Mouse (Mus musculus) heart, adult 2 months (tissue): ENCODE data around the gene Nfia. TPM values are rescaled to one million over a fixed set of nuclear protein-coding genes. Genes with fewer than 3 reads are reported as not detected.

Source experiments
- DNase-seq, 2 experiments: peaks; one replicate each; pipeline ENCODE4 v3.0.0; 2021
- H3K27ac ChIP-seq: fragments of 200-600 bp; 2 replicates; pipeline ENCODE4 v1.8.1; 2022
- H3K27me3 ChIP-seq: fragments of 200-500 bp; 2 replicates; pipeline ENCODE4 v1.6.1; 2012; ENCODE audit warnings: mild to moderate bottlenecking, low read length, inconsistent platforms, mixed read lengths; ENCODE audit not compliant: control insufficient read depth, insufficient read depth
- H3K36me3 ChIP-seq: fragments of 200-500 bp; 2 replicates; pipeline ENCODE4 v1.6.1; 2012; ENCODE audit warnings: low read length, inconsistent platforms; ENCODE audit not compliant: control insufficient read depth, insufficient read depth
- H3K4me1 ChIP-seq: fragments of 200-500 bp; 2 replicates; pipeline ENCODE4 v1.6.1; 2011; ENCODE audit warnings: low read length; ENCODE audit not compliant: control insufficient read depth, insufficient read depth
- H3K4me3 ChIP-seq: fragments of 200-600 bp; 2 replicates; pipeline ENCODE4 v1.8.1; 2022
- H3K79me2 ChIP-seq: fragments of 200-500 bp; replicated peaks from 2 replicates; pipeline ENCODE4 v1.6.1; 2012; ENCODE audit warnings: mild to moderate bottlenecking, inconsistent platforms, low read length, moderate library complexity, mixed read lengths; ENCODE audit not compliant: control insufficient read depth, insufficient read depth
- H3K9ac ChIP-seq: fragments of 200-500 bp; 2 replicates; pipeline ENCODE4 v1.6.1; 2012; ENCODE audit warnings: low read depth, mild to moderate bottlenecking, control low read depth, inconsistent platforms, low read length, mixed read lengths
- CTCF ChIP-seq: fragments of 200-600 bp; IDR thresholded peaks from 2 replicates; pipeline ENCODE4 v1.8.1; 2022; ENCODE audit warnings: antibody characterized with exemption, mild to moderate bottlenecking, moderate library complexity
- EP300 ChIP-seq: fragments of 200-500 bp; IDR thresholded peaks from 2 replicates; pipeline ENCODE4 v1.6.1; 2011; ENCODE audit warnings: low read depth, low read length, control low read depth; ENCODE audit not compliant: insufficient read depth
- POLR2A ChIP-seq: fragments of 200-500 bp; IDR thresholded peaks from 2 replicates; pipeline ENCODE4 v1.6.1; 2011; ENCODE audit warnings: mild to moderate bottlenecking, low read depth, low read length, control low read depth; ENCODE audit not compliant: insufficient read depth
- WGBS: fragments of 180-500 bp; shearing (Covaris S2); methylation state at CpG from one replicate; pipeline ENCODE4 v1.1.7; 2018; 5-methylcytosine and 5-hydroxymethylcytosine counted together
- intact Hi-C: fragments of 180-260 bp; cut with DNase I; formaldehyde crosslinking; loops from one replicate; pipeline ENCODE4 v1.15.1; 2025
- polyA plus RNA-seq: library from polyadenylated mRNA; depleted of rRNA; stranded (reverse); fragments of >200 nt; gene quantifications from 2 replicates; pipeline ENCODE4 v1.2.3, GENCODE M21; 2012
- total RNA-seq, 2 experiments: library from RNA; stranded (reverse); gene quantifications; 2 replicates each; pipeline ENCODE4 v1.2.3; 2021

The Nfia gene
- total and polyA plus RNA-seq, 3 experiments = 70.3 to 128 (median 126) TPM

DNA sequence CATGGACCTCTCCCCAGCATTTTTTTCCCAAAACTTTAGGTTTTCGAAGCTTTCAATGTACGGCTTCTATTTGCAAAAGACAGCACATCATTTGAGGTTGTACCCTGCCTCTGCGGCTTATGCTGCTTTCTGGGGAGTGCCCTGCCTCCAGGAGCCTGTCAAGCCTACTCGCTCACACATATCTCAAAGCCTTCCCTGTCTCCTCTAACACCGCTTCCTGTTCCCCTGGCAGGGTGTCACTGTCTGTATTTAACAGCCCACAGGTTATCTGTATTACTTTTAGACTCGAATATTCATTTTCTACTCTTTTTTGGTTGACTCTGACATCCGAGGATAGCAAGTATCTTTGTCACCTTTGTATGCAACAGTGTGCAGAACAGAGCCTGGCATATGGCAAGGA, 304.1 kb downstream of the Nfia start:
- WGBS = 58% methylated on average over 7 of the region's 7 CpGs
- H3K36me3 ChIP-seq = peaks cover 11% of the 10 kb centered on the region

GRCm38 (mm10) chr4:98080586-98080985, 308.1 kb downstream of the Nfia start:
- intact Hi-C loops = no loop called here
- TF ChIP-seq POLR2A (no peak), EP300 (no peak), CTCF (no peak)
- no peak overlapping the region for H3K4me3 ChIP-seq
- no peak overlapping the region for H3K27ac ChIP-seq
- no peaks in the 10 kb centered on the region for H3K4me1 ChIP-seq
- no peaks in the 10 kb centered on the region for H3K27me3 ChIP-seq
- DNase-seq = no peak
- H3K79me2 ChIP-seq = no peaks in the 10 kb centered on the region
- WGBS = 51% methylated on average over 1 of the region's 1 CpGs
- H3K36me3 ChIP-seq = peaks cover 12% of the 10 kb centered on the region
- H3K9ac ChIP-seq = no peak overlapping the region

More for the DNA sequence above, 304.1 kb downstream of the Nfia start:
- no peak for DNase-seq
- no peaks in the 10 kb centered on the region for H3K79me2 ChIP-seq
- no peaks in the 10 kb centered on the region for H3K27me3 ChIP-seq
- H3K4me3 ChIP-seq = no peak overlapping the region
- H3K4me1 ChIP-seq = no peaks in the 10 kb centered on the region
- H3K27ac ChIP-seq = no peak overlapping the region
- no peak overlapping the region for H3K9ac ChIP-seq
- intact Hi-C loops = no loop called here
- TF ChIP-seq EP300 (no peak), CTCF (no peak), POLR2A (no peak)

DNA sequence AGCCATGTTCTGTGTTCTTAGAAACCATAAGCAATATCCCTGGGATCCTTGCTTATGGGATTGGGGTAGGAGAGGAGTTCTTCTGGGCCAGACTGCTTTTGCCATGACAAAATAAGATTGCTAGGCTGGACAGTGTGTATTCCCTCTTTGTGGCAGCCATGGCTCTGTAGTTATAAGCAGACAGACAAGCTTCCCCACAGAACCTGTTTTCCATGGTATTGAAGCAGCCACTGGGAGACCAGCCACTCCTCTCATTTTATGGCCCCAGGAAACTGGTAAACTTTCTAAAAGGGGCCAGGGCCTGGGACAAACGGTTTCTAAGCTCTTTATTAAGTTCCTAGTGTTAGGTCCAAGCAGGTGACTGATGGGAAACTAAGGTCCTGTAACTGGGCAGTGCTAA, 309.4 kb downstream of the Nfia start:
- Histone ChIP-seq H3K36me3 (peaks cover 10% of the 10 kb centered on the region; the same call in 1 of the 2 replicates), H3K27me3 (no peaks in the 10 kb centered on the region), H3K9ac (no peak overlapping the region), H3K79me2 (no peaks in the 10 kb centered on the region), H3K4me3 (no peak overlapping the region), H3K4me1 (peaks cover 1% of the 10 kb centered on the region), H3K27ac (no peak overlapping the region)
- DNase-seq = no peak
- intact Hi-C loops = no loop called here
- 73% methylated on average over 1 of the region's 1 CpGs for WGBS
- no peak for TF ChIP-seq CTCF

DNA sequence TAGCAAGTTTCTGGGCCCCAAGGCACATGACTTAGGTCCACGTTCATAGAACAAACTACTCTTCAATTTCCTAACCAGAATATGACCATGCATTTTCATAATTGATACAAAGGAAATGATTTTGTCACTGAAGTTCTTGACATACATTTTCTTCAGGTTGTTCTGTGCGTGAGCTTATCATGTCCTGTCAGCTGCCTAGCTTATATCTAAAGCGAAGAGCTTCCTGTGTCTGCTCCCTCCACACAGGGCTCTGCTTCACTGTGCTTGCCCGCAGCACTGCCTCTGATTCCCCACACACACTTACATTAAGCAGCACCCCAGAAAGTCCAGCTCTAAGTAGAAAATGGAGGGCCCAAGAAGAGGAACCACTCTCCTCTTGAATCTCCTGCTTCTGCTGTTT, 310.0 kb downstream of the Nfia start:
- no peak overlapping the region for H3K9ac ChIP-seq
- no peaks in the 10 kb centered on the region for H3K79me2 ChIP-seq
- 73% methylated on average over 4 of the region's 4 CpGs for WGBS
- no peak for TF ChIP-seq CTCF
- TF ChIP-seq POLR2A = no peak
- no peak for TF ChIP-seq EP300
- H3K27me3 ChIP-seq = no peaks in the 10 kb centered on the region
- peaks cover 10% of the 10 kb centered on the region; the same call in 1 of the 2 replicates for H3K36me3 ChIP-seq
- H3K4me3 ChIP-seq = no peak overlapping the region
- intact Hi-C loops = no loop called here
- no peak for DNase-seq
- peaks cover 3% of the 10 kb centered on the region for H3K4me1 ChIP-seq
- H3K27ac ChIP-seq = no peak overlapping the region

- Histone ChIP-seq H3K4me1 (peaks cover 7% of the 10 kb centered on the region), H3K79me2 (no peaks in the 10 kb centered on the region), H3K9ac (no peak overlapping the region), H3K4me3 (no peak overlapping the region), H3K27ac (no peak overlapping the region), H3K27me3 (no peaks in the 10 kb centered on the region), H3K36me3 (peaks cover 9% of the 10 kb centered on the region; the same call in 1 of the 2 replicates)
- no peak for DNase-seq
- TF ChIP-seq POLR2A (no peak), EP300 (no peak)
- intact Hi-C loops = loop anchor here (5.0 kb wide), 1 partner anchor 33 kb away; no protein-coding TSS in a partner anchor
- 91% methylated on average over 6 of the region's 6 CpGs for WGBS
Measured at GRCm38 (mm10) chr4:98085060-98085459, 312.5 kb downstream of the Nfia start.

DNA sequence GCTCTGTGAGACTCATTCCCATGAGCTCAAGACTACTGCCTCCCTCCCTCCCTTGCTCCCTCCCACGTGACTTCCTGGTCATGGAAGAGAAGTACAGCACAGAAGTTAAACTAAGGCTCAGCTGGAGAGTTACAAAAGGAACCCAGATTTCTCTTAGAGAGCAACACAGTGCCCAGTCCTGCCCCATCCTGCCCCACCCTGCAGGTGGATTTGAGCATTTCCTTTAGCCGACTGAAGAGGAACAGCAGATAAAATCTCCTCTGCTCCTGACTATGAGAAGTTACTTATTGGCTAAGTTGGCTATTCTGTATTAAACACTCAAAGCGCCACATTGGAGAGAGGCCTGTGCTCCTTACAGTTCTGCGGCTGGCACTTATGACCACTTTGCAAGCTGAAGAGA, 314.4 kb downstream of the Nfia start:
- no peaks in the 10 kb centered on the region for H3K79me2 ChIP-seq
- H3K4me1 ChIP-seq = peaks cover 18% of the 10 kb centered on the region

More for the DNA sequence above, 314.4 kb downstream of the Nfia start:
- no peak for TF ChIP-seq POLR2A
- TF ChIP-seq CTCF = peak; percentile 9; the same call in 1 of the 2 replicates
- TF ChIP-seq EP300 = 0 out of 2 replicates have a peak, but pooled peaks have one; percentile 40
- Histone ChIP-seq H3K27ac (peak overlapping the region; percentile 67), H3K9ac (no peak overlapping the region), H3K36me3 (peaks cover 7% of the 10 kb centered on the region), H3K4me3 (no peak overlapping the region), H3K27me3 (no peaks in the 10 kb centered on the region)
- intact Hi-C loops = loop anchor here (5.0 kb wide), 1 partner anchor 35 kb away; no protein-coding TSS in a partner anchor
- 47% methylated on average over 4 of the region's 4 CpGs for WGBS
- peak in 1 of 2 experiments; percentile 42 for DNase-seq
